Mouse (Mus musculus) frontal cortex, postnatal 10 days (tissue): Measurements from ENCODE around the gene Fkbp14.

Experiments used
- DNase-seq, 2 experiments: peaks; one replicate each; pipeline ENCODE4 v3.0.0; 2022; ENCODE audit warnings: low spot score in 2 of 2, mixed read lengths in 1 of 2

Gene Fkbp14

GRCm38 (mm10) chr6:54588212-54588611, 8.9 kb downstream of the Fkbp14 start:
- no peak for DNase-seq

GRCm38 (mm10) chr6:54587683-54588082, 9.4 kb downstream of the Fkbp14 start:
- DNase-seq = no peak

GRCm38 (mm10) chr6:54586911-54587310, 10.2 kb downstream of the Fkbp14 start:
- no peak for DNase-seq

GRCm38 (mm10) chr6:54586175-54586574, 10.9 kb downstream of the Fkbp14 start:
- DNase-seq = no peak

- no peak for DNase-seq
Measured at GRCm38 (mm10) chr6:54573218-54573955, 23.7 kb downstream of the Fkbp14 start.

GRCm38 (mm10) chr6:54569776-54570175, 27.3 kb downstream of the Fkbp14 start:
- DNase-seq = no peak

GRCm38 (mm10) chr6:54566546-54566919, 30.6 kb downstream of the Fkbp14 start:
- DNase-seq = no peak

GRCm38 (mm10) chr6:54565665-54566545, 31.2 kb downstream of the Fkbp14 start, which contains the start of gene Scrn1:
TSS of gene Scrn1 (minus strand) at chr6:54566489.
- peak; percentile 83 to 85 for DNase-seq

- no peak for DNase-seq
Measured at GRCm38 (mm10) chr6:54565012-54565411, 32.1 kb downstream of the Fkbp14 start.

GRCm38 (mm10) chr6:54564506-54564991, 32.6 kb downstream of the Fkbp14 start:
- no peak for DNase-seq

- no peak for DNase-seq
Measured at GRCm38 (mm10) chr6:54563561-54563960, 33.5 kb downstream of the Fkbp14 start.

- no peak for DNase-seq
Measured at GRCm38 (mm10) chr6:54562018-54562809, 34.9 kb downstream of the Fkbp14 start.

- no peak for DNase-seq
Measured at GRCm38 (mm10) chr6:54558466-54558865, 38.6 kb downstream of the Fkbp14 start.

GRCm38 (mm10) chr6:54557671-54558070, 39.4 kb downstream of the Fkbp14 start:
- no peak for DNase-seq

- no peak for DNase-seq
Measured at GRCm38 (mm10) chr6:54555816-54556215, 41.3 kb downstream of the Fkbp14 start.

- DNase-seq = no peak
Measured at GRCm38 (mm10) chr6:54554341-54555110, 42.6 kb downstream of the Fkbp14 start.

GRCm38 (mm10) chr6:54553632-54554031, 43.5 kb downstream of the Fkbp14 start:
- no peak for DNase-seq

- no peak for DNase-seq
Measured at GRCm38 (mm10) chr6:54552721-54553413, 44.2 kb downstream of the Fkbp14 start.

GRCm38 (mm10) chr6:54550801-54551323, 46.2 kb downstream of the Fkbp14 start:
- DNase-seq = no peak

- no peak for DNase-seq
Measured at GRCm38 (mm10) chr6:54549311-54549710, 47.8 kb downstream of the Fkbp14 start.
